Mouse (Mus musculus) cerebellum, postnatal 25 days (tissue): ENCODE data around the gene Tmem191c.

ENCODE experiments used
- DNase-seq, 2 experiments: peaks; one replicate each; pipeline ENCODE4 v3.0.0; 2021; ENCODE audit warnings: mixed read lengths in 2 of 2

Gene Tmem191c

DNA sequence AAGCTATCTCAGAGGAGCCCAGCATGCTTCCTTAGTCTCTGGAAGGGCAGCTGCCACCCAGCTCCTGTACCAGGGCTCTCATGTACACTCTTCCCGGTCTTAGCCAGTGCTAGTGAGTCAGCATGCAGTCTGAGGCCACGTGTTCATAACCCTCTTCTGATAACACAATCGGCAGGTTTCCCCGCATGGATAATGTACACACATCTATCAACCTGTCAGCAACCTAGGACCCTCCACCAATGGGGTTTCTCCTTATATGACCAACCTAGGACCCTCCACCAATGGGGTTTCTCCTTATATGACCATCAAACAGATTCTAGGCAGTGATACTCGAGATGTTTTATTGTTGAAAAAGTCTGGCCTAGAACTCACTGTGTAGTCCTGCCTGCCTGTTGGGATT, 7.9 kb upstream of the Tmem191c start:
- DNase-seq = no peak

- DNase-seq = no peak
Observed at GRCm38 (mm10) chr16:17269872-17270271, 6.0 kb upstream of the Tmem191c start.

DNA sequence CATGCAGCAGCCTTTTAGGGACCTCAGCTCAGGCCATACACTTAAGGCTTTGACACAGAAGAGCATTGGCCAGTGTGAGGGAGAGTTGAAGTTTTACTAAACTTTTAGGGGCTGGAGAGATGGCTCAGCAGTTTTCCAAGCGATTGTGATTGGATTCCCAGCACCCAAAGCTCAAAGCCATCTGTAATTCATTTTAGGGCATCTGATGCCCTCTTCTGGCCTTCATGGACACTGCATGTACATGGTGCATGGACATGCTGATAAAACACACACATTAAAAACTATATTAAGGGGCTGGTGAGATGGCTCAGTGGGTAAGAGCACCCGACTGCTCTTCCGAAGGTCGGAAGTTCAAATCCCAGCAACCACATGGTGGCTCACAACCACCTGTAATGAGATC, 4.8 kb upstream of the Tmem191c start:
- DNase-seq = peak; percentile 56 to 74

DNA sequence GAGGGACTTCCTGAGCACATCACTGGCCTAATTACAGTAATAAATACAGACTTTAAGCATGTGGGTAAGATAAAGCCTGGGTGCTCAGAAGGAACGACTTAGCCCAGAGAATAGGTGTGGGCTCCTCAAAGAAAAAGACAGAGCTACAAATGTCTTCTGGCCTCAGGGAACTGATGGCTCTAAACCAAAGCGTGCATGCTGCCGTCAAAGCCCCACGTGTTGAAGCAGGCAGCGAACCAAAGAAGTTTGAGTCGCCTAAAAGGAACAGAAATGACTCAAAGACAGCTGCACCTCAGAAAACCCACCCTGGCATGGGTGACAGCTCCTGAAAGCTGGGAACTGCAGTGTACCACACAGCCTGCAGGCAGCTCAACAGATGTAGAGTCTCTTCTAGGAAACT, 4.0 kb upstream of the Tmem191c start:
- DNase-seq = no peak

DNA sequence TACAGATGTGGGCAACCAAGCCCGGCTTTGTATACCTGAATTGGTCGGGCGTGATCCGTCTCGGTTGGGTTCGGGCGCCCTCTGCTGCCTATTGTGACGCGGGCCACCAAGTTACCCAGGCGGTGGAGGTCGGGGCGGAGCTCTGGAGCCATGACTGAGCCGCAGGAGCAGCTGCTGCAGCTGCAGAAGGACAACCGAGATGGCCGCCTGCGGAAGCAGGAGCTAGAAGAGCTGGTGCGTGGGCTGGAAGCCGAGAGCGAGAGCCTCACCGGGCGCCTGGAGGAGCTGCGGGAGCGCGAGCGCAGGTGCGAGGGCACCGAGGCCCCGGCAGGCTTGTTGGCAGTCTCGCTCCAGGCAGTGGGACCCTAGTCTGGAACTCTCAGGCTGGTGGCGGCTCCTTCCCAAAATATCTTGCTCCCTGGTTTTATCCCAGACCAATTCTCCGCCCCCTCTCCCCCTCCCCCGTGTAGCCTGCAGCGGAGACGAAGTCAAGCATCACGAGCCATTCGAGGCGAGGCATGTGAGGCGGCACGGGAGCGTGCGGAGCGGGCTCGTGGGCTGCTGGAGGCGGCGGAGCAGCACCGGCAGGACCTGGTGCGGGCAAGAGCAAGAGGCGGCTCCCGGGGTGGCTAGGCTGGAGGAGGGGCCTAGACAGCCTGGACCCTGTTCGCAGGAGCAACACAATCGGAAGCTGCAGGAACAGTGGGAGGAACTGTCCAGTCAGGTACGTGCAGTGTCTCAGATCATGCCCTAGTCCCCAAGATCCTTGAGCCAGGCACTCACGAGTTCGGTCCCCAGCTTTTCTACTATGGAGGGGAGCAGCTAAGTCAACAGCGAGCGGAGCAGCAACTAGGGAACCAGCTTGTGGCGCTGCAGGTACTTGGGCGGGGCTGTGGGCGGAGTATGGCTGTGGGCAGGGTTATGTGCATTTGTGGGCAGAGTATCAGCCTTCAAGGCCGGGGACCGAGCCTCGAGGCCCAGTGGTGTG, 581 bp downstream of the Tmem191c start:
- peak; percentile 92 to 95 for DNase-seq

DNA sequence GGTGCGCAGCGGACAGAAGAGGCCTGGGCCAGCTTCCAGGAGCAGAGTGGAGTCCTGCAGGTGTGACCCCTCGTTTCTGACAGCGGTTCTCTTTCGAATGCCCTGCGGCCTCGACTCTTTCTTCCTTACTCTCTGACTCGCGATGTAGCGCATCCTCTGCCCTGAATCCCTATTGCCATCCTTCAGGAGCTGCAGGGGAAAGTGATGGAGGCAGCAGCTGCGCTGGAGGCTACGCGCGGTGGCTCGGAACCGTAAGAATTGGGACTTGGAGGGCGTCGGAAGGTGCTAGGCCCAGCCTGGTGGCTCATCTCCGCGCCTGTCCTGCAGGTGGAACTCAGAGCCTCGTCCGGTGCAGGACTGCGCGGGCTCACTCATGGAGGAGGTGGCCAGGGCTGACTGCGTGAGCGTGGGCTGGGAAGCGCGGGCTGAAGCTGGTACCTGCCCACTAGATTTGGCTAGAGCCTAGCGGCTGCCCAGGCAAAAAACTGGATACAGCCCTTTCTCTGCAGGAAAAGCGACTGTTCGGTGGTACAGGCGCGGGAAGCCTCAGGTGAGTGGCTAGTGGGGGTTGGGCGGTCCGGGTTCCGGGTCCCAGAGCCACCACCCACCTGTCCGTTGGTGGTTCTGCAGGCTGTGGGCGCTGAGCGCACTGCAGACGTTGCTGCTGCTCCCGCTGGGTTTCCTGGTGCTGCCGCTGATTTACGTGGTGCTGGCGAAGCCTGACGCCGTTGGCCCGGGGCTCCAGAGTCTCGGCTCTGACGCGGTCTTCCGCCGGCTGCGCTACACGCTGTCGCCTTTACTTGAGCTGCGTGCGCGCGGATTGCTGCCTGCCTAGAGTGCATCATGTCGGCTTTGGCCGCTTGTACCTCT, 1.7 kb downstream of the Tmem191c start:
- peak; percentile 45 to 50 for DNase-seq

GRCm38 (mm10) chr16:17280471-17280870, 4.6 kb downstream of the Tmem191c start:
- DNase-seq = no peak

DNA sequence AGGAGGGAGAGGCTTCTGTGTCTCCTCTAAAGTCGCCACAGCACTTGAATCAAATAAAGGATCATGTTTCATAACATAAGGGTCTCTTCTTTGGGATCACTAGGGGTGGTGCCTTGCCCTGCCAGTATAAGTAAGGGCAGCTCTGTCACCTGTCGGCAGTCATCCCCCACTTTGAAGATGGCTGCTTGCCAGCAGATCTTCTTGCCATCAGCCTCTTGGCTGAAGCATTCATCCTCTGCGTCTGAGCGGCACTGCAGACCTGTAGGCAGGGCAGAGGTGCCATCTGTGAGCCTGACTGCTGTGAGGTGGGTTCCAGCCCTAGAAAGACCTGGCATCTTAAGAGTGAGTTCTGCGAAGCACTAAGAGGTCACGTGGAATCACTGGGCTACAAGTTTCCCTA, 7.3 kb downstream of the Tmem191c start:
- peak; percentile 34 to 58 for DNase-seq

- no peak for DNase-seq
Observed at GRCm38 (mm10) chr16:17287103-17287502, 11.2 kb downstream of the Tmem191c start.

GRCm38 (mm10) chr16:17291016-17291415, 15.1 kb downstream of the Tmem191c start:
- DNase-seq = no peak

- DNase-seq = peak; percentile 76 to 87
Observed at GRCm38 (mm10) chr16:17292751-17293150, 16.9 kb downstream of the Tmem191c start.

DNA sequence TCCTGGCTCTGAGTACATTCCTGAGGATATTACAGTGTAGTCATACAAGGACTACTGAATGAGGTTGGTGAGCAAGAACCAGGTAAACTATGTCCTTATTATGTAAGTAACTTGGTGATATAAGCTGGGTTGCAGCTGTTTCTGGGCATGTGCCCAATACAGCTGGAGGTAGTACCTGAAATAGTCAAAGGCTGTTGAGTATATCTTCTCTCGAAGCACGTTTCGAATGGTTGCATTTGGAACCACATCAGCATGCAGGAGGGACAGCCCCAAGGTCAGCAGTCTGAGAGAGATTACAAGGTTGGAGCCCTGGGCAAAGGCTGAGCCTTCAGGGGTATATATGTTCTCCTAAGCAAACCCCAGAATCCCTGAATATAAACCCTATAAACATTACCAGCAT, 24.9 kb downstream of the Tmem191c start:
- DNase-seq = no peak

- DNase-seq = no peak
Observed at GRCm38 (mm10) chr16:17303521-17304245, 27.8 kb downstream of the Tmem191c start.

- DNase-seq = no peak
Observed at GRCm38 (mm10) chr16:17307461-17307860, 31.6 kb downstream of the Tmem191c start.

GRCm38 (mm10) chr16:17309036-17309435, 33.2 kb downstream of the Tmem191c start:
- no peak for DNase-seq

DNA sequence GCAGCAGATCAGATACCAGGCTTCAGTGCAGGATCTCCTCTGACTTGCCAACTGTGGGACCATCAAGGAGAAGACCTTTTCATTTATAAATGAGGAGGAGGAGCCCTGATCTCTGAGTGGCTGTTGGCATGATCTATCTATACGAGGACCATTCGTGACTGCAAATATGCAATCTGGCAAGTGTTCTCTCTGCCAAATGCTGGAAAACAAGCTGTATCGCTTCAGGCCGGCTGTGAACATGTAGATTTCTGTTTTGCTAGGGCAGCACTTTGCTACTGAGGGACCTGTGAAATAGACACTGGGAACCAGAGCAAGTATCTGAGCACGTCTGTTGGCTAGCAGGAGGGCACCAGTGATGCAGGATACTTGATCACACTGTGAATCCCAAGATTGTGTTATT, 36.7 kb downstream of the Tmem191c start:
- no peak for DNase-seq

GRCm38 (mm10) chr16:17316554-17316953, 40.7 kb downstream of the Tmem191c start:
- no peak for DNase-seq

- peak in 1 of 2 experiments; percentile 29 for DNase-seq
Observed at GRCm38 (mm10) chr16:17321481-17321880, 45.6 kb downstream of the Tmem191c start.

- no peak for DNase-seq
Observed at GRCm38 (mm10) chr16:17324745-17325144, 48.9 kb downstream of the Tmem191c start.

- DNase-seq = no peak
Observed at GRCm38 (mm10) chr16:17326064-17326463, 50.2 kb downstream of the Tmem191c start.

DNA sequence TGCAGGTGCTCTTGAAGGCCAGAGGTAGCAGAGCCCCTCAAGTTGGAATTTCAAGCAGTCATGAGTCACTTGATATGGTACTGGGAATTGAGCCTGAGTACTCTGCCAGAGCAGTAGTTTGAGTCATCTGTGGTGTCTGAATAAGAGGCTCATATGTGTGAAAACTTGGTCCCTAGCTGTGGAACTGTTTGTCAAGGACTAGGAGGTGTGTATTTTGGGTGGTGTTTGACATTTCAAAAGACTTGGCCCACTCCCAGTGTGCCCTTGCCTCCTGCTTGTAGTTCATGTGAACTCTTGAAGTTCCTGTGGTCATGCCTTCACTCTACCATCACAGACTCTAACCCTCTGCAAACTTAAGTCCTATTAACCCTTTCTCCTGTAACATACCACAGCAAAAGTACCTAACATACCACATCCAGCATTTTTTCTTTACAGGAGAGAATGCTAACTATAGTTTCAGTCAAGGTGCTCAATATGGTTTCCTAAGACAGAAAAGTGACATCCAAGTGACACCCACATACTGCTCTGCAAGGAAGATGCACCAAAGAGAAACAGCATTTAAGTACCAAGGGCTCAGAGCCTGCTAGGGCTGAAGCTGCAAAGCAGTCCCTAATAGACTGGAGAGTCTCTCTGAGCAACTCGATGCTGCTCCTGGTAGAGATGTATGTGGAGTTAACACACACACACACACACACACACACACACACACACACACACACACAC, 54.1 kb downstream of the Tmem191c start:
- no peak for DNase-seq

DNA sequence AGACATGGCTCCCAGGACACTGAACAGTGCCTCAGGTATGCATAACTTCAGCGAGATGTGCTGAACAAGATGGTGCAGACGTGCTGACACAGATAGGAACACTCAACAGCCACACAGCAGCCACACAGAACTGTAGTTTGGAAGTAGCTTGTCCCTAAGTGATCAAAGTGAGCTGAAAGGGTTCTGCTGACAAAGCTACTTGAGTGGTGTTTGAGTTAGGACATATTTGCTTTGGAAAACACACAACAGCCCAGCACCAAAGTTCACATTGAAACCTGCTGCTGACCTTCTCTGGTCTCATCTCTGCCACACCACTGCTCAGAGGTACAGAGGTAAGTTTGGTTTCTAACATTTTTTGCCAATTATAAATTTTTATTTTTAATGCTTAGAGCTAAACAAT, 55.2 kb downstream of the Tmem191c start, which contains the start of gene Serpind1:
TSS of gene Serpind1 (plus strand) at position 256 of the 400 bp plus-strand sequence.
- DNase-seq = no peak
